Mouse (Mus musculus) kidney, adult 18-20 months (tissue): ENCODE measurements around the gene Pnpla3.
"Not testable (repeated sequence)": the region's sequence is repeated elsewhere in the genome, so short reads cannot be mapped to it uniquely, and the experiment has no call there.

Experiments used
- DNase-seq: peaks from one replicate; pipeline ENCODE4 v3.0.0; 2021

Pnpla3 gene

GRCm38 (mm10) chr15:84167600-84167999 lies at the start of gene Pnpla3:
Pnpla3 (plus strand) TSS chr15:84167837.
- DNase-seq: peak; percentile 95

GRCm38 (mm10) chr15:84120612-84121011 lies 47.0 kb upstream of the Pnpla3 start:
- no peak for DNase-seq

GRCm38 (mm10) chr15:84121036-84121435 lies 46.6 kb upstream of the Pnpla3 start:
- DNase-seq: no peak

- no peak for DNase-seq
These were observed 44.6 kb upstream of the Pnpla3 start, which contains the start of gene Pnpla5 for GRCm38 (mm10) chr15:84123075-84123474. Pnpla5 (minus strand) TSS chr15:84123175.

GRCm38 (mm10) chr15:84124086-84124485 lies 43.6 kb upstream of the Pnpla3 start:
- no peak for DNase-seq

GRCm38 (mm10) chr15:84126447-84126846 lies 41.2 kb upstream of the Pnpla3 start:
- no peak for DNase-seq

GRCm38 (mm10) chr15:84126871-84127270 lies 40.8 kb upstream of the Pnpla3 start:
- DNase-seq: no peak

GRCm38 (mm10) chr15:84131096-84131786 lies 36.4 kb upstream of the Pnpla3 start:
- DNase-seq: no peak

- no peak for DNase-seq
These were observed 35.7 kb upstream of the Pnpla3 start for GRCm38 (mm10) chr15:84131971-84132370.

GRCm38 (mm10) chr15:84133440-84133839 lies 34.2 kb upstream of the Pnpla3 start:
- no peak for DNase-seq

GRCm38 (mm10) chr15:84135472-84135871 lies 32.2 kb upstream of the Pnpla3 start:
- peak; percentile 26 for DNase-seq

GRCm38 (mm10) chr15:84136473-84137415 lies 30.9 kb upstream of the Pnpla3 start:
- DNase-seq: no peak

GRCm38 (mm10) chr15:84139592-84140005 lies 28.0 kb upstream of the Pnpla3 start:
- no peak for DNase-seq

- no peak for DNase-seq
These were observed 27.5 kb upstream of the Pnpla3 start for GRCm38 (mm10) chr15:84140109-84140508.

- DNase-seq: no peak
These were observed 26.7 kb upstream of the Pnpla3 start for GRCm38 (mm10) chr15:84140929-84141328.

GRCm38 (mm10) chr15:84156158-84156557 lies 11.5 kb upstream of the Pnpla3 start:
- no peak for DNase-seq

- not testable (repeated sequence) for DNase-seq
These were observed 10.1 kb upstream of the Pnpla3 start for GRCm38 (mm10) chr15:84157530-84157929.

- no peak for DNase-seq
These were observed 5.8 kb upstream of the Pnpla3 start for GRCm38 (mm10) chr15:84161871-84162270.

GRCm38 (mm10) chr15:84166818-84167217 lies 819 bp upstream of the Pnpla3 start:
- no peak for DNase-seq

GRCm38 (mm10) chr15:84168170-84169161 lies 829 bp downstream of the Pnpla3 start:
- peak; percentile 28 for DNase-seq

GRCm38 (mm10) chr15:84169511-84169910 lies 1.9 kb downstream of the Pnpla3 start:
- DNase-seq: no peak

- no peak for DNase-seq
These were observed 3.5 kb downstream of the Pnpla3 start for GRCm38 (mm10) chr15:84171166-84171565.

GRCm38 (mm10) chr15:84178733-84179132 lies 11.1 kb downstream of the Pnpla3 start:
- DNase-seq: no peak
